Mouse (Mus musculus) CH12.LX (cell line): ENCODE measurements around the gene Nuak2. TPM values are rescaled to one million over a fixed set of nuclear protein-coding genes. Genes with fewer than 3 reads are reported as not detected.

Source experiments
- DNase-seq: peaks from one replicate; pipeline ENCODE4 v3.0.0-alpha.2; 2013; ENCODE audit errors: extremely low read depth
- H3K27ac ChIP-seq: 2 replicates; pipeline ENCODE4 v1.5.1; 2012; ENCODE audit warnings: low read depth, mild to moderate bottlenecking, control low read depth, moderate library complexity; ENCODE audit not compliant: insufficient read depth
- H3K27me3 ChIP-seq: replicated peaks from 2 replicates; pipeline ENCODE3; 2012; ENCODE audit warnings: inconsistent platforms
- H3K36me3 ChIP-seq, 2 experiments: replicated peaks in 1 of 2; 2 replicates each; pipeline versions ENCODE3 to v1.6.1; 2012; ENCODE audit warnings: inconsistent platforms in 1 of 2, low read length in 1 of 2, mild to moderate bottlenecking in 1 of 2, mixed read lengths in 1 of 2, moderate library complexity in 1 of 2; ENCODE audit not compliant: control insufficient read depth in 1 of 2, insufficient read depth in 1 of 2
- H3K4me1 ChIP-seq, 2 experiments: 2 replicates each; pipeline ENCODE4 v1.6.1; 2012; ENCODE audit warnings: inconsistent platforms in 1 of 2, moderate library complexity in 1 of 2; ENCODE audit not compliant: insufficient read depth in 2 of 2, control insufficient read depth in 1 of 2
- H3K4me2 ChIP-seq: 2 replicates; pipeline ENCODE4 v1.6.1; 2012; ENCODE audit warnings: low read depth, mild to moderate bottlenecking, control low read depth; ENCODE audit not compliant: poor library complexity, insufficient read depth, severe bottlenecking
- H3K4me3 ChIP-seq, 3 experiments: fragments of 150-350 bp in 1 of 3; sonication (generic) in 1 of 3; replicated peaks in 1 of 3; 2 replicates each; pipeline versions ENCODE3 to v1.5.1; 2011 to 2012; ENCODE audit warnings: low read depth in 2 of 3, low read length in 2 of 3, mild to moderate bottlenecking in 2 of 3, moderate library complexity in 2 of 3, control low read depth in 1 of 3, improper control_type of control experiment in 1 of 3, inconsistent platforms in 1 of 3, mixed read lengths in 1 of 3; ENCODE audit not compliant: poor library complexity in 1 of 3
- H3K79me2 ChIP-seq: replicated peaks from 2 replicates; pipeline ENCODE4 v1.6.1; 2012; ENCODE audit warnings: mild to moderate bottlenecking, moderate library complexity; ENCODE audit not compliant: control insufficient read depth, poor library complexity, insufficient read depth, severe bottlenecking; ENCODE audit errors: extremely low read depth
- H3K9ac ChIP-seq: 2 replicates; pipeline ENCODE4 v1.6.1; 2012; ENCODE audit warnings: low read depth, mild to moderate bottlenecking, control low read depth, moderate library complexity; ENCODE audit not compliant: insufficient read depth
- H3K9me3 ChIP-seq: replicated peaks from 2 replicates; pipeline ENCODE3; 2012; ENCODE audit warnings: low read length, inconsistent platforms, mixed read lengths
- CHD1 ChIP-seq: IDR thresholded peaks from 2 replicates; pipeline ENCODE4 v1.6.1; 2012; ENCODE audit warnings: low read depth, low read length, improper control_type of control experiment, inconsistent platforms
- CHD2 ChIP-seq: IDR thresholded peaks from 2 replicates; pipeline ENCODE4 v1.6.1; 2011; ENCODE audit warnings: low read length, improper control_type of control experiment
- CTCF ChIP-seq, 2 experiments: IDR thresholded peaks in 1 of 2; conservative IDR thresholded peaks in 1 of 2; 2 replicates each; pipeline ENCODE4 v1.5.1; 2011 to 2012; ENCODE audit warnings: low read depth in 2 of 2, low read length in 2 of 2, improper control_type of control experiment in 1 of 2, inconsistent platforms in 1 of 2, mild to moderate bottlenecking in 1 of 2, moderate library complexity in 1 of 2
- E2F4 ChIP-seq: IDR thresholded peaks from 2 replicates; pipeline ENCODE4 v1.6.1; 2011; ENCODE audit warnings: low read depth, low read length, improper control_type of control experiment; ENCODE audit not compliant: insufficient replicate concordance
- ELF1 ChIP-seq: IDR thresholded peaks from 2 replicates; pipeline ENCODE4 v1.6.1; 2014; ENCODE audit warnings: low read depth, mild to moderate bottlenecking, inconsistent platforms, low read length, improper control_type of control experiment
- GABPA ChIP-seq: IDR thresholded peaks from 2 replicates; pipeline ENCODE4 v1.6.1; 2012; ENCODE audit warnings: low read depth, low read length, improper control_type of control experiment, inconsistent platforms; ENCODE audit not compliant: insufficient replicate concordance
- HCFC1 ChIP-seq: IDR thresholded peaks from 2 replicates; pipeline ENCODE4 v1.6.1; 2012; ENCODE audit warnings: low read depth, mild to moderate bottlenecking, inconsistent platforms, low read length, improper control_type of control experiment
- IRF4 ChIP-seq: IDR thresholded peaks from 2 replicates; pipeline ENCODE4 v1.6.1; 2014; ENCODE audit warnings: low read depth, mild to moderate bottlenecking, inconsistent platforms, low read length, improper control_type of control experiment
- MAX ChIP-seq: IDR thresholded peaks from 2 replicates; pipeline ENCODE4 v1.6.1; 2011; ENCODE audit warnings: low read length, improper control_type of control experiment
- MEF2A ChIP-seq: IDR thresholded peaks from 2 replicates; pipeline ENCODE4 v1.6.1; 2014; ENCODE audit warnings: low read depth, mild to moderate bottlenecking, inconsistent platforms, low read length, improper control_type of control experiment, borderline replicate concordance
- MXI1 ChIP-seq: IDR thresholded peaks from 2 replicates; pipeline ENCODE4 v1.6.1; 2011; ENCODE audit warnings: mild to moderate bottlenecking, low read depth, low read length, improper control_type of control experiment
- NELFE ChIP-seq: IDR thresholded peaks from 2 replicates; pipeline ENCODE4 v1.6.1; 2011; ENCODE audit warnings: low read depth, low read length, improper control_type of control experiment
- RCOR1 ChIP-seq: conservative IDR thresholded peaks from 2 replicates; pipeline ENCODE4 v1.6.1; 2012; ENCODE audit warnings: low read depth, mild to moderate bottlenecking, inconsistent platforms, low read length, improper control_type of control experiment
- UBTF ChIP-seq: IDR thresholded peaks from 2 replicates; pipeline ENCODE4 v1.6.1; 2012; ENCODE audit warnings: low read depth, mild to moderate bottlenecking, inconsistent platforms, low read length, improper control_type of control experiment, moderate library complexity
- USF2 ChIP-seq: conservative IDR thresholded peaks from 2 replicates; pipeline ENCODE4 v1.6.1; 2011; ENCODE audit warnings: low read depth, low read length, improper control_type of control experiment
- ZKSCAN1 ChIP-seq: IDR thresholded peaks from 2 replicates; pipeline ENCODE4 v1.6.1; 2012; ENCODE audit warnings: low read depth, inconsistent platforms, low read length, improper control_type of control experiment, borderline replicate concordance
- ZNF384 ChIP-seq: IDR thresholded peaks from 2 replicates; pipeline ENCODE4 v1.6.1; 2012; ENCODE audit warnings: low read depth, low read length, improper control_type of control experiment, inconsistent platforms
- dilution Hi-C: fragments of 300-500 bp; cut with MboI; formaldehyde crosslinking; loops from 2 replicates; pipeline ENCODE4 v1.14.3; 2020; ENCODE audit warnings: low sequenced_read_pairs; ENCODE audit not compliant: extremely low pct_unique_long_range_greater_than_20kb, extremely low pct_ligation_motif_present
- in situ Hi-C: fragments of 300-500 bp; cut with MboI; formaldehyde crosslinking; loops from 3 replicates; pipeline ENCODE4 v1.14.3; 2019; ENCODE audit warnings: low sequenced_read_pairs, low pct_ligation_motif_present, low pct_unique_long_range_greater_than_20kb, mixed read lengths
- polyA plus RNA-seq: library from polyadenylated mRNA; unstranded; fragments of >175 nt; gene quantifications from 2 replicates; pipeline ENCODE4 v1.2.1, GENCODE M21; 2012; ENCODE audit warnings: low read depth; ENCODE audit not compliant: insufficient read length
- total RNA-seq, 2 experiments: library from RNA; depleted of rRNA; stranded (reverse); fragments of 300-350 nt in 1 of 2; fragments of >200 nt in 1 of 2; gene quantifications; 2 replicates each; pipeline ENCODE4 v1.2.3; 2012 to 2014

The Nuak2 gene
- total and polyA plus RNA-seq, 3 experiments = 0.30 TPM; not detected in 2

DNA sequence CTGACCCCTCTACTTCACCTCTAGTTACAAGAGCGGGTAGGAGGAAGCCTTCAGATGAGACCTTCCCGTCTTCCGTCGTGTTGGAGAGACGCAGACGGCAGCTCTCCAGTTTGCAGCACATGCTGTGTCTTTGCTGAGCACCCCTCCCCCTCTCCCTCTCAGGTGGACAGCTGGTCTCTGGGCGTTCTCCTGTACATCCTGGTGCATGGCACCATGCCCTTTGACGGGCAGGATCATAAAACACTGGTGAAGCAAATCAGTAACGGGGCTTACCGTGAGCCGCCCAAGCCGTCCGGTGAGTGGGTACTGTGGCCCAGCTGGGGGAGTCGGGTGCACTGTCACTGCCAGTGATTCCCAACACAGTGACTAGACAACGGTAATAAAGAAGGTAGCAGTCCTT lies 14.5 kb downstream of the Nuak2 start:
- TF ChIP-seq GABPA = no peak
- TF ChIP-seq RCOR1 = no peak
- TF ChIP-seq ELF1 = no peak
- TF ChIP-seq CHD2 = no peak
- TF ChIP-seq NELFE = no peak
- TF ChIP-seq IRF4 = no peak
- no peak for TF ChIP-seq MXI1
- TF ChIP-seq E2F4 = no peak
- no peak for TF ChIP-seq CTCF (conservative IDR thresholded peaks at IDR 0.05 in 1 of 2, IDR thresholded peaks at IDR 0.05 in 1 of 2; ENCODE audit: low read depth in 2 of 2, low read length in 2 of 2)
- TF ChIP-seq UBTF = no peak
- no peaks in the 10 kb centered on the region for H3K36me3 ChIP-seq
- dilution Hi-C loops (no loop called here), in situ Hi-C loops (no loop called here)
- H3K4me3 ChIP-seq = no peak overlapping the region
- no peaks in the 10 kb centered on the region for H3K9me3 ChIP-seq
- peaks cover 4% of the 10 kb centered on the region for H3K27me3 ChIP-seq
- no peak overlapping the region for H3K4me2 ChIP-seq
- H3K27ac ChIP-seq = no peak overlapping the region
- H3K79me2 ChIP-seq = no peaks in the 10 kb centered on the region
- H3K4me1 ChIP-seq = peaks cover 0 to 2% of the 10 kb centered on the region in 2 experiments; a peak in 2 of 4 replicates
- H3K9ac ChIP-seq = no peak overlapping the region
- DNase-seq = no peak

DNA sequence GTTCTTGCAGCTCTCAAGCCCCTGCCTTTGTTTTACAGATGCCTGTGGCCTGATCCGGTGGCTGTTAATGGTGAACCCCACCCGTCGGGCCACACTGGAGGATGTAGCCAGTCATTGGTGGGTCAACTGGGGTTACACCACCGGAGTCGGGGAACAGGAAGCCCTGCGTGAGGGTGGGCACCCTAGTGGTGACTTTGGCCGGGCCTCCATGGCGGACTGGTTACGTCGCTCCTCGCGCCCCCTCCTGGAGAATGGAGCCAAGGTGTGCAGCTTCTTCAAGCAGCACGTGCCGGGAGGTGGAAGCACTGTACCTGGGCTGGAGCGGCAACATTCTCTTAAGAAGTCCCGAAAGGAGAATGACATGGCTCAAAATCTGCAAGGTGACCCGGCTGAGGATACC lies 15.4 kb downstream of the Nuak2 start:
- no peaks in the 10 kb centered on the region for H3K79me2 ChIP-seq
- no peaks in the 10 kb centered on the region for H3K9me3 ChIP-seq
- no peaks in the 10 kb centered on the region for H3K36me3 ChIP-seq
- no peak overlapping the region for H3K27ac ChIP-seq
- peaks cover 4% of the 10 kb centered on the region for H3K27me3 ChIP-seq
- H3K4me3 ChIP-seq = no peak overlapping the region
- peaks cover 0 to 2% of the 10 kb centered on the region in 2 experiments; a peak in 2 of 4 replicates for H3K4me1 ChIP-seq
- in situ Hi-C loops = no loop called here
- no peak for DNase-seq
- no peak overlapping the region for H3K4me2 ChIP-seq
- H3K9ac ChIP-seq = no peak overlapping the region
- dilution Hi-C loops = no loop called here
- no peak for TF ChIP-seq MAX
- TF ChIP-seq HCFC1 = no peak
- no peak for TF ChIP-seq UBTF
- TF ChIP-seq ZNF384 = no peak
- no peak for TF ChIP-seq GABPA
- no peak for TF ChIP-seq MEF2A
- TF ChIP-seq USF2 = no peak
- TF ChIP-seq ZKSCAN1 = no peak
- no peak for TF ChIP-seq ELF1
- TF ChIP-seq CHD2 = no peak
- no peak for TF ChIP-seq CHD1
- no peak for TF ChIP-seq E2F4
